Mouse (Mus musculus) right cerebral cortex, postnatal 36 days (tissue): ENCODE measurements at regions not wholly inside any gene's neighbourhood (a gene's known extent, or its start where the extent isn't known, plus 50 kb on each side); places are given as distances from the start of the nearest gene placed in this dataset.

Experiments
- DNase-seq, 2 experiments: peaks; one replicate each; pipeline ENCODE4 v3.0.0; 2022; ENCODE audit warnings: low spot score in 2 of 2, mixed read lengths in 1 of 2

- no peak for DNase-seq
Observed at GRCm38 (mm10) chr2:21908813-21909480, 318.4 kb upstream of the Myo3a start.

DNA sequence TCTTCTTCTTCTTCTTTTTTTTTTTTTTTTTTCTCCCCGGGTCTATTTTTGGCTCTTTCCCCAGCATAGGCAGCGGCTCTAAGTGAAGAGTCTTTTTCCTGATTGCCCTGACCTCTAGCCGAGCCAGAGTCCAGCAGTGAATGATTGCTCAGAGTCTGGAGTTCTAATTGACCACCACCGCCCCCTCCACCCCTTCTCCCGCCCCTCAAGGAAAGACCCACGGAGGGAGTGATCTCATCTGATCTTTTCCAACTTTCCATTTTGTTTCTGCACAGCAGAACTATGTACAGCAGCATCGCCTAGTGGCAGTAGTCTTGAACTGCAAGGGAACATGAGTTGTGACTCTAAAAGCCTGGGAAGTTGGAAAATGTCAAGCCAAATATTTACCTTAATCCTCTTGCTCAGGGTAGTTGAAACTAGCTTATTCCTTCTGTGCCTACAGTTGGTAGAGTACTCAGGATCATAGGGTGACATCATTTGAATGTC lies 317.8 kb upstream of the Myo3a start:
- DNase-seq = peak; percentile 40 to 57

- DNase-seq = peak; percentile 90 to 96
Observed at GRCm38 (mm10) chr2:21917804-21918690, 309.3 kb upstream of the Myo3a start.

GRCm38 (mm10) chr2:21919091-21919490 lies 308.2 kb upstream of the Myo3a start:
- no peak for DNase-seq

DNA sequence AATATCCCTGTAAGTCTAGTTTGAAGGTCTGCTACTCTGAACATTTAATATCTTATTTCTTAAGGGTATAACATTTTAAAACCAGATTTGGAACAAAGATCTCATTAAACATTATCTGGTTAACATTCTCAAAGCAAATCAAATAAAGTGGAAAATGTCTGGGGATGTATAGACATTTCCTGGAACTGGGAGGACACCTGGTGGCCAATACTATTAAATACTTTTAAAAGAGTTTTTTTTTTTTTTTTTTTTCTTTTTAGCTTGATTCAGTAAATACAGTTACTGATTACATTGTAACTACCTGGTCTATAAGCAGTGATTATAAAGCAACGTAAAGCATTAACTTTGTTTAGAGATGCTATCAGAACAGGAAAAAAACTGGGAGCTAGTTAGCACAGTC lies 299.6 kb upstream of the Myo3a start:
- no peak for DNase-seq

DNA sequence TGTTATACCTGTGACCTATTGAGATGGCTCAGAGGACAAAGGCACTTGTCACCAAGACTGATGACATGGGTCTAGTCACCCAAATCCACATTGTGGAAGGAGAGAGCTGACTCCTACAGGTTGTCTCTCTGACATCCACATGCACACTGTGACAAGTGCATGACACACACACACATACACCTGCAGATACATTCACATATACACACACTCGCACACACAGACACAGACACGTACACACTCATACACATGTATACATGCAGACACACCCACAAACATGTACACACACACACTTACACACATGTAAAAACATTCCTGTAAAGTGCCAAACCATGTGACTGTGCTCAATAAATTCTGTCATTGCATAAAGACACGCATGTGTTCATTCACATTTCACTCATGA lies 287.3 kb upstream of the Myo3a start:
- DNase-seq = no peak

DNA sequence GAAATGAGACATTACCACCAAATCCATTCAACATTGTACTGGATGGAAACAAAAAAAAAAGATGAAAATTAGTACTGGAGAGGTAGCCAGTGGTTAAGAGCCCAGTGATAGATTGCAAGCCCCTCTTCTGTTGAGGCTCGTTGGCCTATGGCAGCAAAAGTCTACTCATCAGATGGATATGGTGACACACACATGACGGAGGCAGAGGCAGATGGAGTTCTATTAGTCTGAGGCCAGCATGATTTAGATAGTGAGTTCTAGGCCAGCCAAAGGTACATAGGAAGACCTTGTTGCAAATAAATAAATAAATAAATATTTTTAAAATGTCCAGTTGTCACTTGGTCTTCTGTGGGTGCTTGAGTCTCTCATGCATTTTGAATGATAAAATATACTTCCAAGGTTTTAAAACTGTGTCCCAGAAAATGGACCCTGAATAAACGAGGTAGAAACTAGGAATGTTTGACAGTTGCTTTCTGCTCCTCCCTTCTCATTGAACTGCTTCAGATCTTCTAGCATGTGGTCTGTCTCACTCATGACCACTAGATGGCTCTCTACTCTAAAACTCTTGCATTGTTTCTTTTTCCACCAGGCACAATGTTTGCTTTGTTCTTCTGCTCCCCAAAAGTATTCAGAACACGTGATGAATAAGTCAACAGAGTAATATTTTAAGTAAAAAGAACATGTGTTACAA lies 286.4 kb upstream of the Myo3a start:
- DNase-seq = no peak

GRCm38 (mm10) chr2:21941488-21942000 lies 285.8 kb upstream of the Myo3a start:
- no peak for DNase-seq

GRCm38 (mm10) chr2:21943676-21944075 lies 283.6 kb upstream of the Myo3a start:
- DNase-seq = no peak

DNA sequence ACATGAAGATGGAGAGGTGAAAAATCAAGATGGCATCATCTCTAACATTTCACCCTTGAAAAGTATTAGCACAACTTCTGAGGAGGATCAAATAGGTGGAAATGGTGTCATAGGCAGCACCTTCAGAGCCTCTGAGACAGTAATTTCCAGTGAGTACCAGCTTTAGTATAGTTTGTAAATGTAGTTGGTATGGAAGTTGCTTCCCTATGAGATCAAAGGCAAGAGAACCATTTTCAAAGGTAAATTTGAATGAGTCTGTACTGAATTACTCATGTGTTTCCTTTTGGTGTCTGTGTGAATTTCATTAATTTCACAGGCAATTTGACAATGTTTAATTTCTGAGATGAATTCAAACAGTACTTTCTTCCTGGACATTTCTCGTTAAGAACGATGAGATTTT lies 280.8 kb upstream of the Myo3a start:
- DNase-seq = no peak

DNA sequence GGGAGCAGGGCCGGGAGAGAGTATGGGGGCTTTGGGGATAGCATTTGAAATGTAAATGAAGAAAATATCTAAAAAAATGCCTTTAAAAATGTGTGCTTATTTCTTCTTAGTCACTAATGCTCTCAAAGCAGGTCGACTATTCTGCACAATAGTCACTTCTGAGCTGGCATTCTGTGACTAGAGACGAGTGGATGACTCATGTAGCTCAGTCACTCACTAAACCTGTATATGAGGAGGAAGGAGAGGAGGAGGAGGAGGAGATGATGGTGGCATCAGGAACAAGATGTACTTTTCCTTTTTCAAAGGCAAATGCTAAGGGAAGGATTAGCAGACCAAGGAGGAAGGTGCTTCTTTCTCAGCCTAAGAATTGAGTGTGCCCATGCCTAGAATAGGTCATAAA lies 276.0 kb upstream of the Myo3a start:
- no peak for DNase-seq

DNA sequence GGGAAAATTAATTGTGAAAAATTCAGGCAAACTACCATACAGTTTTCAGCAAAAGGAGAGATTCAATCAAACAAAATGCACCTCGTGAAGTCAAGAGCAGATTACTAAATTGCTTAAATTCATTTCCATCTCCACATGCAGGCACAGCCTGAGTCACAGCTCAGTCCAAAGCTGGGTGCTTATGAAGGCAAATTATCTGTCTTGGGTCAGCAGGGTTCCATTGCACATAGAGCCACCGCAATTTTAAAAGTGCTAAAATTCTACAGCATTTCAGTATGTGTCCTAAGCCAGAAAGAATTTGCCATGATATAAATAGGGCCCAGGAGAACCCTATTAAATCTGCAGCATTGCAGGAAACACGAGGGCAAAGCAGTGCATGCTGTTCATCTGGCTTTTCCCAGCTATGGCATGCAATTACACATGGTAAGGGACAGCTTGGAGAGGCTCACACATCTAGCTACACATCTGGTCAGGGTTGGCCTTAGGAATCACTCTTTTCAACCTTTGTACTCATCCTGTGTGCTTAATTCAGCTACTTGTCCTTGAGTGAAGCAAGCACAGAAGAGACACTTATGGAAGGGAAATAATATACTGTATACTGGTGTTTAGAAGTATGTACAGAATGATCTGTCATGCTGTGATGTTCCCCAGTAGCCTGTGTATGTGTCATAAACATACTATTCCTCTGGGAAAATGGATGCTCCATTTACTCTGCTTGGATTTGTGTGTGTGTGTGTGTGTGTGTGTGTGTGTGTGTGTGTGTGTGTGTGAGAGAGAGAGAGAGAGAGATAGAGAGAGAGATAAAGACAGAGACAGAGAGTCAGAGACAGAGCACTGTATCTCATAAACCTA lies 271.0 kb upstream of the Myo3a start:
- no peak for DNase-seq

DNA sequence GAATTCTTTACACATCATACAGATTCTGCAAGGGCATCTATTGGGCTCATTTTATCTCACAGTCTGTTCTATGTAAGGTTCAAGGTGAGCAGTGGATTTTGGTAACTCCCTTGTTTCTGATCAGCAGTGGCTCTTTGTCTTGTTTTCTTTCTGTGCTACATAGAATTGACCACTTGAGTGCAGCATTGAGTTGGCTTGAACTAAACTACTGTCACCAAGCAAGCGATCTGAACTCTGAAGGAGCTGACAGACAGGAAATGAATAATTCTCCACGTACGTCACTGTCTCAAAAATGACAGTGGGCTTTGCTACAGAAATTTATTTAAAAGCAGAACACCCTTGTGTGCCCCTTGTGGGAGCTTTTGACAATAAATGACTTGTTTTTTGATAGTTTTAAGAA lies 268.9 kb upstream of the Myo3a start:
- DNase-seq = peak in 1 of 2 experiments; percentile 28

DNA sequence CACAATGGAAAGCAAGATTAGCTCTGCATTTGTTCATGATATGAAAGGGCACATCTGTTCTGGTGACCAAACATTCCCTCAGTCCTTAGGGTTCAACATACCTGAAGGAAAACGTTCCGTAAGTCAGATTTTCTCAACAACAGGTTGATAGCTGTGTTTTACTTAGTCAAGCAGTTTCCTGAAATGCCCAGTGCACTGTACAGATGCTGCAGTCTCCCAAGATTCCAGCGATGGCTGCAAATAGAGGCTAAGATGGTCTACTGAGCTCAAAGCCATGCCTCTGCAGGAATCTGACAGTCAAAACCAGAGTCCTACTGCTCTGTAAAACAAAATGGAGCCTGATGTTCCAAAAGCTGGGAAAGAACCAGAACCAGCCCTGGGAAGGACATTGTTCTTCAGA lies 268.5 kb upstream of the Myo3a start:
- no peak for DNase-seq

GRCm38 (mm10) chr2:21963343-21964026 lies 263.8 kb upstream of the Myo3a start:
- no peak for DNase-seq

DNA sequence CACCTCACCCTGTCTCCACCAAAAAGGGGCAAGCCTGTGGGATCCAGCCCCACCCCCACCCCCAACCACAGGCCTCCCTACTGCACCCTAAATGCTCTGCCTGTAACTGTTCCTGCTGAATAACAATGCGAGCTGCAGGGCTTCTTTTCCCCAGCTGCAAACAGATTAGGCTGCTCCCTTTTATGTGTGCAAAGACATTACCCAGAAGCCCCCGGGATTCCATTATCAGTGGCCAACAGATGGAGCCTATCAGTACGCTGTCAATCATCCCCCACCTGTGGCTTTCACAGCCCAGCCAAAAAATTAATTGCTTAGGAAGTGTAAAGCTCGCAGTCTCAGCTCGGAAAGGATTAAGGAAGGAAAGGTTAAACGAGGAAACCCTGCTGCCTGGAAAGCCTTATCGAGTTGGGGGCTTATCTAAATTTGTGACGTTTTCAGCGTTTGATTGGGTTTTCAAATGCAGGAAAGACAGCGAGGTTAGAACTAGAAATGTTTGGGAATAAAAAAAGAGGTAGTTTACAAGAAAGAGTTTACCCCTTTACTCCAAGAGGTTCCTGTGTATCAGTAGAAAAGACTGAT lies 263.2 kb upstream of the Myo3a start:
- no peak for DNase-seq

DNA sequence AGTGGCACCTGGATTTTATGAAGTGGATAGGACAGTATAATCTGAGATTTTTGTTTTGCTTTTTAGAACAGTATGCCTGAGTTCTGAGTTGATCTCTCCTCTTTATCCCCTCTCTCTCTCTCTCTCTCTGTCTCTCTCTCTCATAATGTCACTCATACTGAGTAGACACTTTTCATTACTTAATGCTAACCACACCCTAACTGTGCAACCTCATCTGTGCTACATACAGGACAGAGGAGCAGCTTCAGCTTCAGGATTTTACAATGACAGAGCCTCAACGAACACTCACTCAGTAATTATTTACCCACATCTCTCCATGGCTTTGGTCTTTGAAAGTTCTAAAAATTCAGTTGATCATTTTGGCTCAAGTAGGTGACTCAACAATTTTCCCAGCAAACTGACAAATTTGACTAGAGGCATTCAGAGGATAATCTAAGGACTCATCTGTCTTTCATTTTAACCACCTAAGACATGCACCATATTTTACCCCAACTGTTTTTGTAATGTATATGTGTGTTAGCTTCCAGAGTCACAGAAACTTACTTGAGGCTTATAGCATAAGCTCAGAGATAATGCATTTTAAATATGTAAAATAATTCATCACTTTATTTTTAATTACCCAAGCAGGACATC lies 256.4 kb upstream of the Myo3a start:
- DNase-seq = no peak

DNA sequence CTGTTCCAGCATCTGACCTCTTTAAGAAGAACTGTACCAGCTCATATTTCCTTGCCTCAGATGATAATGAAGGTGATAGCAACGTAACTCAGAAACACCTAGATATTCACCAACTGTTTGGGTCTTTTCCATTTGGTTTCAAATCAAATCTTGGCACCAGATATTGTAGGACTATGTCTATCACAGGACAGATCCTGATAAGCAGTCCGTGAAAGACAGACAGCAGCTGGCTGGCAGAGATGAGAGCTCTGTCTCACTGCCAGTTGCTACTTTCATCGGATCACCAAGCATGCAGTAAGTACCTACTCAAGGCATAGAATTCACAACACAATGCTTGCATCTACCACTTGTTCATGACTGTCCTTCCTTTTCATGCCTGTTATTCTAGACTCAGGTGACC lies 252.7 kb upstream of the Myo3a start:
- DNase-seq = no peak

- DNase-seq = no peak
Observed at GRCm38 (mm10) chr2:21975547-21975946, 251.8 kb upstream of the Myo3a start.

DNA sequence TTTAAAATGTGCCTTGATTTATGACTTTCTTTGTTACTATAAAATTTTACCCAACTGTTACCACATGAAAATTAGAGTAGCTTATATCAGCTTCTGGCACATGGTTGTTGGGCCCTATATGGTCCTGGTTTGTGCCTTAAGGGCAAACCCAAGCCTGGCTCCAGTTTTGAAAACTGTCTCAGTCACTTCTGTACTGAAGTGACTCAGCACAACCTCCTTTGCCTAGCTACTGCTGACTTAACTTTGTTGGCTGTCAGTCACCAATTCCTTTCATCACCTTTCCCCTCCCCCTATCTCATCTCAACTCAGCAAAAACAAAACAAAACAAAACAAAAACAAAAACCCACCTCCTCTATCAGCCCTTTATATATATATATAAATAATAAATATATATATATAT lies 251.0 kb upstream of the Myo3a start:
- DNase-seq = no peak
